Mouse (Mus musculus) T-cell, adult 2 months (primary cell): ENCODE measurements around the gene Pacrg.

ENCODE experiments used
- DNase-seq: peaks from one replicate; pipeline ENCODE4 v3.0.0; 2022; ENCODE audit warnings: low spot score

The Pacrg gene

GRCm38 (mm10) chr17:10406311-10406710 is 433.8 kb downstream of the Pacrg start:
- DNase-seq, result no peak

DNA sequence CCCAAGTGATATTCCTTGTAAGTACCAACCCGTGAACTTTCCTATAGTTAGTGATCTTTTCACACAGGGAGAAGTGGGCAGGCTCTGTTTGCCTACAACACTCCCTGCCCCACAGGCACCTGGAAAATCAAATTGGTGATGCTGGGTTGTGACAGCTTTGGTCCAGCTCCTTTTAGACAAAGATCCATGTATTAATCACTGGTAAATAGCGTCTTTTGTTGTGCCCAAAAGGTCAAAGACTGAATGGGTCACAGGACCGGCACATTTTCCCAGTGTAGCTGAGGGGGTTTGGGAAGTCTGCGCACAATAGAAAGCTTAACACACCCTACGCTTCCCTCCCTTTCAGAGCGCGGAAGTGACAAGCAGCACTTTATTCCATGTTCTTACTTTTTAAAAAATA is 434.2 kb downstream of the Pacrg start:
- DNase-seq, result no peak

- no peak for DNase-seq
Observed at GRCm38 (mm10) chr17:10403186-10403585, 436.9 kb downstream of the Pacrg start.

- no peak for DNase-seq
Observed at GRCm38 (mm10) chr17:10402064-10402640, 438.0 kb downstream of the Pacrg start.

GRCm38 (mm10) chr17:10401529-10401928 is 438.6 kb downstream of the Pacrg start:
- no peak for DNase-seq

- no peak for DNase-seq
Observed at GRCm38 (mm10) chr17:10399706-10400105, 440.4 kb downstream of the Pacrg start.

GRCm38 (mm10) chr17:10398871-10399270 is 441.2 kb downstream of the Pacrg start:
- DNase-seq, result no peak

- no peak for DNase-seq
Observed at GRCm38 (mm10) chr17:10397924-10398627, 442.0 kb downstream of the Pacrg start.

DNA sequence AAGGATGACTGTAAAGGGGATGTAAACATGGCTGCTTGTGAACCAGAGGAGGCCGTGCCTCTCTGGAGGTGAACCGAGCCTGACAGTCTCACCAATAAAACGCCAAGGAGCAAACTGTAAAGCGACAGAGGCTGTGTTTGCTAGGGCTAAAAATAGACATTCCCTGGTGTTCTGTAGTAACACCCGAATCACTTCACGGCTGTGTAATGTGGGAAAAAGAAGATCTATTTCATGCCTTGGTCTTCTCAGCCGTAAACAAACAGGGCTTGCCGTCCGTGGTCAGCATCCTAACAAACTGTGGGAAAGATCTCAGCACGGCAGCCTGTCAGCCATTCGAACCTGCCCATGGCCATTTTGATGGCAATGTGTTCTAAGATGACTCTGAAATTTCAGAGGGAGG is 442.8 kb downstream of the Pacrg start:
- DNase-seq, result no peak

DNA sequence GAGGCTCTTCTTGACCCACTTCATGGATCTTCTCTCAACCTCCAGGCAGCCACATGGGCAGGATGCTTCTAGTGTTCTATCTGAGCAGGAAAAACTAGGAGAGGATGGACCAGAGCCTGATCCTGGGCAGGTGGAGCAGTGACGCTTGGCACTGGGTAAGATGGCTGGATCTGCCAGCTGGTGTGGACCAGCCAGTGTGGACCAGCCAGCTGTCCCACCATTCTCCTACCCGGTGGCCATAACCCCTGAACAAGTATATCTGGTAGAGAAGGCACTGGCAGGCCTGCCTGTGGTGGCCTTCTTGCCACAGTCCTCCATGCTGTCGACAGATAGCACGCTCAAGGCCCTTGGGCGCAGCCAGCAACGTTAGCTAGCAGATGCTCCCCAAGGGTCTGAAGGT is 443.2 kb downstream of the Pacrg start:
- no peak for DNase-seq

GRCm38 (mm10) chr17:10394855-10395254 is 445.3 kb downstream of the Pacrg start:
- no peak for DNase-seq

DNA sequence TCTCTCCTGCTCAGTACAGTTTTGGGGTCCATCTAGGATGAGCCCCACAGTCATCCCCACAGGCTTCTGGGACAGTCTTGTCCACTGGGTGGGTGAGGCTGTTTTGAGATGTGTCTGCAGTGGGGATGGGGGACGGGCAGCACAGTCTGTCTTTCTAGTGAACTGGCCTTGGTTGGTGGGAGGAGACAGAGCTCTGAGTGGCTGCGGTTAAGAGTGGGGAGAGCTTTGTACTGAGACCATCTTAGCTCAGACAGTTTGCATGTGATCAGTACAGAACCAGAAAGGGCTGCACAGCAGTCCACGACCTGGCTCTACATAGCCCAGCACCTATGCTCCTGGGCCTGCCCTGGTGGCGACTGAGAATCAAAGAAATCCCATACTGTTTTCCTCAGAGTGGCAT is 446.3 kb downstream of the Pacrg start:
- no peak for DNase-seq

- DNase-seq, result no peak
Observed at GRCm38 (mm10) chr17:10392342-10393034, 447.6 kb downstream of the Pacrg start.

- no peak for DNase-seq
Observed at GRCm38 (mm10) chr17:10390232-10391172, 449.6 kb downstream of the Pacrg start.

DNA sequence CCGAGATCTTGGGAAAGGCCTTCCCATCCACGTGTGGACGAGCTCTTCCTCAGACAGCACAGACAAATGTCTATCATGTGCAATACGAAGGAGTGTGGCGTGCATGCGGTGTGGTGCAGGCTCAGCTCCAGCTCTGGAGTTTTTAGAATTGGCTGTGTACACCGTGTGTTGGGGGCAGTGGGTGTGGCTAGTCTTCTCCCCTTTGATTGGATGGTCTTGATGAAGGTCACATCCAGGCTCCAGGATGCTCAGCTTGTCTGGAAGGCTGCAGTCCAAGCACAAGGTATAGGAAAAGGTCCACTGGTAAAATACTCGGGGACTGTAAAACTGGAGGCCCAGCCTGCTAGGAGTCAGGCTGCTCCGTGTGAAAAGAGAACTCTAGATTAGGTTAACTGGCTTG is 450.4 kb downstream of the Pacrg start:
- no peak for DNase-seq

DNA sequence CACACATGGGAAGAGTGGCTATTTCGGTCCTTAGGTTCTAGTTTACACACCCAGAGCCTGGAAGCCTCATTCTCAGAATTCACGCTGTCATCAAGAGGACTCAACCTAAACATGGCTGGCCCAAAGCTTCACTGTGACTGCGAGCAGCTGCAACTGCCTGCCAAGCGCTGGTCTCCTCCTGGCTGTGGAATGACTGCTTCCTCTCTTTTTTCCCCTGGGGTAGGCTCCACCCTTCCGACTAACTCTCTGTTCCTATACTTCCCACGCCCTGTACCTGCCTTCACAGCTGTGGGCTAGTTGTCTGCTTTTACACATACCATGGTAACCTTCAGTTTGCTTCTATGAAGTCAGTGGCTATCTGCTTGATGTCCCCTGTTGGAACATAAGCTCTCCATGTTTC is 453.6 kb downstream of the Pacrg start:
- no peak for DNase-seq

DNA sequence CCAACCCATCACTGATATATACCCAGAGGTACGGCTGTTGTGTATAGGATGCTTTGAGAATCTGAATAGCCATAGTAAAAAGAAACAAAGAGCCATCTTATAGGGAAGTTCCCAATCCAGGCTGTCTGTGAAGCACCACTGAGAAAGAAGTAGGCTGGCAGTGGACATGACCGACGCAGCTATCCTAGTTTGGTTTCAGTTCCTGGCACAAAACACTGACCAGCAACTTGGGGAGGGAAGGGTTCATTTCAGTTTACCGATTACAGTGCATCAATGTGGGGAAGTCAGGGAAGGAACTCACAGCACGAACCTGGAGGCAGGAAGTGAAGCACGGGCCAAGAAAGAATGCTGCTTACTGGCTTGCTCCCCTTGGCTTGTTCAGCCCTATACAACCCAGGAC is 456.7 kb downstream of the Pacrg start:
- no peak for DNase-seq

GRCm38 (mm10) chr17:10378467-10379175 is 461.5 kb downstream of the Pacrg start:
- DNase-seq, result no peak

DNA sequence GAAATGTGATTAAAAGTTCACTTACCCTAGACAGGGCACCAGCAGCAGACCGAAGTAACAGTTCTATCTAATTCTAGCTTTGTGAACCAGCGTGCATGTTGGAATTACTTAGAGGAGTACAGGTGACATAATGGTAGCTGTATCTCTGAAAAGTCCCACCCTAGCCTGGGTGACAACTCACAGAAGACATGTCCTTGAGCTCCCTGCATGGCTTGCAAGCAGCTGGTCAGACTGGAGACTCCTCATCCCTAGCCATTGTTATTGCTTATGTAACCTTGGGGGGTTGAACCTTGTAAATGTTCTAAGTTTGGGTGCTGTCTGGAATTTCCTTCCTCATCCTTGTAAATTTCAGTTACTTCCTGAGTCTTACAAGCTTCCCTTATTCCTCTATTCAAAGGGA is 462.5 kb downstream of the Pacrg start:
- no peak for DNase-seq

GRCm38 (mm10) chr17:10374316-10374715 is 465.8 kb downstream of the Pacrg start:
- no peak for DNase-seq

DNA sequence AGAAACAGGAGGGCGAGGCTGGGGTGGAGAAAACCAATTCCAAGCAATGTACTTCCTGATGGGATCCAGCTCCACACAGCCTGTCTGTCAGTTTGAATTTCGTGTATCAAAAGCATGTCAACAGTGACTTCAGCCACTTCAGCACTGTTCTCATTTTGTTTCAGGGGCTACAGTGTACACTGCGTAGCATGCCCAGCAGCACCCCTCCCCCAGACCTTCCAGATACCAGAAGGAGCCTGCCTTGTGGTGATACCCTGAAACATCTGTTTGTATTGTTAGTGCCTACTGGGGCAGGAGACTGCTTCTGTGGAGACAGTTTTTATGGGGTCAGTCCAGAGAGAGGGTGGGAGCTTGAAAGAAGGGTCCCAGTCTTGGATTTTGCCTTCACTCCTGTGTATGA is 466.4 kb downstream of the Pacrg start:
- no peak for DNase-seq
